Mouse (Mus musculus): Measurements from ENCODE around the gene 1700012B09Rik. TPM values are rescaled to one million over a fixed set of nuclear protein-coding genes. Genes with fewer than 3 reads are reported as not detected.

Gene 1700012B09Rik
- total and polyA plus RNA-seq, 3 experiments = not detected

- Histone ChIP-seq H3K9me3 (replicated peaks; ENCODE audit: insufficient read depth, low read length) (no peaks in the 10 kb centered on the region), H3K4me3 (ENCODE audit: control insufficient read depth in 1 of 2, insufficient read depth in 1 of 2, low read depth in 2 of 2, low read length in 2 of 2) (no peak overlapping the region), H3K9ac (ENCODE audit: control insufficient read depth, low read depth, low read length, poor library complexity, severe bottlenecking) (no peak overlapping the region), H3K27me3 (ENCODE audit: control insufficient read depth in 1 of 2, insufficient read depth in 2 of 2, low read length in 2 of 2) (peaks cover 2 to 3% of the 10 kb centered on the region in 2 experiments; a peak in 3 of 4 replicates), H3K27ac (ENCODE audit: control insufficient read depth, low read depth, low read length) (no peak overlapping the region), H3K36me3 (ENCODE audit: control insufficient read depth in 1 of 2, insufficient read depth in 2 of 2, low read length in 2 of 2) (no peaks in the 10 kb centered on the region), H3K4me1 (ENCODE audit: control insufficient read depth in 1 of 2, insufficient read depth in 2 of 2, low read length in 2 of 2) (peaks cover 2 to 7% of the 10 kb centered on the region in 2 experiments; a peak in 2 of 4 replicates), H3K79me2 (ENCODE audit: control insufficient read depth, insufficient read depth, low read length, poor library complexity) (no peaks in the 10 kb centered on the region; the same call in 1 of the 2 replicates)
- no peak for DNase-seq (ENCODE audit: low read depth, low spot score)
- TF ChIP-seq MXI1 (IDR thresholded peaks at IDR 0.05; ENCODE audit: low read depth, low read length) (no peak), BHLHE40 (IDR thresholded peaks at IDR 0.05; ENCODE audit: borderline replicate concordance, low read depth, low read length) (no peak), TAL1 (IDR thresholded peaks at IDR 0.05; ENCODE audit: low read length) (peak; percentile 1; the same call in 1 of the 2 replicates)
These were observed 16.4 kb downstream of the 1700012B09Rik start for GRCm38 (mm10) chr9:14754469-14754868.

GRCm38 (mm10) chr9:14753947-14754346, 16.9 kb downstream of the 1700012B09Rik start:
- Histone ChIP-seq H3K36me3 (ENCODE audit: control insufficient read depth in 1 of 2, insufficient read depth in 2 of 2, low read length in 2 of 2) (no peaks in the 10 kb centered on the region), H3K27ac (ENCODE audit: control insufficient read depth, low read depth, low read length) (no peak overlapping the region), H3K27me3 (ENCODE audit: control insufficient read depth in 1 of 2, insufficient read depth in 2 of 2, low read length in 2 of 2) (peaks cover 2 to 3% of the 10 kb centered on the region in 2 experiments; a peak in 3 of 4 replicates), H3K9me3 (replicated peaks; ENCODE audit: insufficient read depth, low read length) (no peaks in the 10 kb centered on the region), H3K9ac (ENCODE audit: control insufficient read depth, low read depth, low read length, poor library complexity, severe bottlenecking) (no peak overlapping the region), H3K4me1 (ENCODE audit: control insufficient read depth in 1 of 2, insufficient read depth in 2 of 2, low read length in 2 of 2) (peaks cover 2 to 7% of the 10 kb centered on the region in 2 experiments; a peak in 2 of 4 replicates), H3K4me3 (ENCODE audit: control insufficient read depth in 1 of 2, insufficient read depth in 1 of 2, low read depth in 2 of 2, low read length in 2 of 2) (no peak overlapping the region), H3K79me2 (ENCODE audit: control insufficient read depth, insufficient read depth, low read length, poor library complexity) (no peaks in the 10 kb centered on the region; the same call in 1 of the 2 replicates)
- TF ChIP-seq CTCF (IDR thresholded peaks at IDR 0.05 in 2 of 3, conservative IDR thresholded peaks at IDR 0.05 in 1 of 3; ENCODE audit: control insufficient read depth in 1 of 3, insufficient read depth in 1 of 3, low read depth in 2 of 3, low read length in 3 of 3, poor library complexity in 1 of 3, severe bottlenecking in 1 of 3) = no peak
- TF ChIP-seq POLR2A (IDR thresholded peaks at IDR 0.05; ENCODE audit: control insufficient read depth in 1 of 2, insufficient read depth in 1 of 2, low read depth in 1 of 2, low read length in 2 of 2, poor library complexity in 1 of 2) = no peak
- no peak for TF ChIP-seq ZMIZ1 (IDR thresholded peaks at IDR 0.05; ENCODE audit: low read depth, low read length)
- no peak for TF ChIP-seq GATA1 (IDR thresholded peaks at IDR 0.05; ENCODE audit: low read depth, low read length)
- TF ChIP-seq TCF12 (IDR thresholded peaks at IDR 0.05; ENCODE audit: low read depth, low read length) = no peak
- TF ChIP-seq NELFE (IDR thresholded peaks at IDR 0.05; ENCODE audit: low read depth, low read length) = no peak
- DNase-seq (ENCODE audit: low read depth, low spot score) = no peak

GRCm38 (mm10) chr9:14752001-14752522, 18.8 kb downstream of the 1700012B09Rik start, which contains the start of gene Fut4:
TSS of gene Fut4 (minus strand) at chr9:14752393.
- DNase-seq (ENCODE audit: low read depth, low spot score) = peak; percentile 75
- peak within 1 kb of the TSS; percentile 59 to 80 for H3K4me3 ChIP-seq (ENCODE audit: control insufficient read depth in 1 of 2, insufficient read depth in 1 of 2, low read depth in 2 of 2, low read length in 2 of 2)
- peaks cover 0 to 3% of the 10 kb centered on the region in 2 experiments; a peak in 3 of 4 replicates for H3K27me3 ChIP-seq (ENCODE audit: control insufficient read depth in 1 of 2, insufficient read depth in 2 of 2, low read length in 2 of 2)
- no peaks in the 10 kb centered on the region for H3K36me3 ChIP-seq (ENCODE audit: control insufficient read depth in 1 of 2, insufficient read depth in 2 of 2, low read length in 2 of 2)
- H3K27ac ChIP-seq (ENCODE audit: control insufficient read depth, low read depth, low read length) = no peak within 1 kb of the TSS
- H3K9me3 ChIP-seq (replicated peaks; ENCODE audit: insufficient read depth, low read length) = no peaks in the 10 kb centered on the region
- H3K9ac ChIP-seq (ENCODE audit: control insufficient read depth, low read depth, low read length, poor library complexity, severe bottlenecking) = peak within 1 kb of the TSS; percentile 70
- no peaks in the 10 kb centered on the region; the same call in 1 of the 2 replicates for H3K79me2 ChIP-seq (ENCODE audit: control insufficient read depth, insufficient read depth, low read length, poor library complexity)
- peaks cover 0 to 7% of the 10 kb centered on the region in 2 experiments; a peak in 2 of 4 replicates for H3K4me1 ChIP-seq (ENCODE audit: control insufficient read depth in 1 of 2, insufficient read depth in 2 of 2, low read length in 2 of 2)
- TF ChIP-seq TBP (IDR thresholded peaks at IDR 0.05; ENCODE audit: low read depth, low read length) (no peak), RCOR1 (IDR thresholded peaks at IDR 0.05; ENCODE audit: low read depth, low read length) (no peak), RAD21 (IDR thresholded peaks at IDR 0.05; ENCODE audit: low read depth, low read length) (no peak), SIN3A (IDR thresholded peaks at IDR 0.05; ENCODE audit: low read length) (peak; percentile 42; the same call in 1 of the 2 replicates), MAX (IDR thresholded peaks at IDR 0.05; ENCODE audit: low read length) (peak; percentile 59), MYC (IDR thresholded peaks at IDR 0.05; ENCODE audit: low read depth, low read length) (no peak), MXI1 (IDR thresholded peaks at IDR 0.05; ENCODE audit: low read depth, low read length) (peak; percentile 8; the same call in 1 of the 2 replicates), POLR2AphosphoS5 (IDR thresholded peaks at IDR 0.05; ENCODE audit: borderline replicate concordance, low read depth, low read length) (no peak), ZNF384 (IDR thresholded peaks at IDR 0.05; ENCODE audit: low read depth, low read length) (no peak), JUND (IDR thresholded peaks at IDR 0.05; ENCODE audit: low read depth, low read length) (no peak), CHD2 (IDR thresholded peaks at IDR 0.05; ENCODE audit: low read length) (no peak), E2F4 (IDR thresholded peaks at IDR 0.05; ENCODE audit: borderline replicate concordance, low read depth, low read length) (no peak), HCFC1 (IDR thresholded peaks at IDR 0.05; ENCODE audit: low read depth, low read length) (peak; percentile 42), ZC3H11A (IDR thresholded peaks at IDR 0.05; ENCODE audit: low read depth, low read length) (no peak), MAFK (IDR thresholded peaks at IDR 0.05; ENCODE audit: borderline replicate concordance, low read depth, low read length) (no peak), NELFE (IDR thresholded peaks at IDR 0.05; ENCODE audit: low read depth, low read length) (peak; percentile 49), ETS1 (IDR thresholded peaks at IDR 0.05; ENCODE audit: low read depth, low read length) (no peak), GATA1 (IDR thresholded peaks at IDR 0.05; ENCODE audit: low read depth, low read length) (no peak), POLR2AphosphoS2 (IDR thresholded peaks at IDR 0.05; ENCODE audit: low read length) (no peak; the same call in 1 of the 2 replicates), NRF1 (IDR thresholded peaks at IDR 0.05; ENCODE audit: insufficient read depth, low read depth, low read length, poor library complexity, severe bottlenecking) (peak; percentile 80)

Data from MEL (cell line).